Mouse (Mus musculus): Measurements from ENCODE around the gene Amotl1. TPM values are rescaled to one million over a fixed set of nuclear protein-coding genes. Genes with fewer than 3 reads are reported as not detected.

Gene Amotl1
- polyA plus RNA-seq, 1 experiment = not detected

GRCm38 (mm10) chr9:14521695-14522094, 123.2 kb downstream of the Amotl1 start:
- Histone ChIP-seq H3K4me1 (ENCODE audit: control insufficient read depth, insufficient read depth, low read length) (no peaks in the 10 kb centered on the region), H3K4me3 (ENCODE audit: insufficient read depth, low read depth, low read length) (no peak overlapping the region), H3K27ac (ENCODE audit: insufficient read depth, low read depth, low read length) (no peak overlapping the region)
- 70% methylated on average over 2 of the region's 2 CpGs for WGBS
- TF ChIP-seq CTCF (IDR thresholded peaks at IDR 0.05; ENCODE audit: insufficient read depth, low read depth, low read length) (no peak), POLR2A (IDR thresholded peaks at IDR 0.05; ENCODE audit: insufficient read depth, low read depth, low read length) (no peak)

DNA sequence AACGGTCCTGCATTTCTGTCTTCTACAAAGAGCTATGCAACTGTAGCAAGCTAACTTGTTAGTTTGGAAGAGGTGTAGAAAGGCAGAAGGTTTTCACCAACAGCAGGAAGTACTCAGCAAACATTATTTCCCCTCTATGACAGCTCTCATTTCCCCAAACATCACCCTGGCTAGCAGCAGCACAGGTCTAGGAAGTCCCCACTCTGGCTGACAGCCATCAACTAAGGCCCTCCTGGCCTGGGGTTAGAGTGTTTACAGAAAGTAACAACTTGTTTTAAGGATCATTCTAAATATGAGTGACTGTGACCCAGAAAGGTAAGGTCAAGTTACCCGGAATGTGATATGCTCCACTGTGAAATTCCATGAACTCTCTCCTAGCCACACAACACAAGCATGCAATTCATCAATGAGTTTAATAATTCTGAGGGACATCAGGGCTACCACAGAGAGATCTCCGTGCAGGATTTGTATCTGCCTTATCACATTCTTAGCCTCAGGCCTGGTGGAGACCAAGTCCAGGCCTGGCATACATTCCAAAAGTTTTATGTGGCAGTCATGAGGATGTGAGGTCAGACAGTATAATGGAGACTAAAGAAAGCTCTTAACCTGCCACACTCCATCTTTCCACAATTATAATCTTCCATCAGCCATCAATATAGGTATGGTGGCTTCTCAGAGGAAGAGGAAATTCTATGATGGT, 123.7 kb downstream of the Amotl1 start:
- 78% methylated on average over 3 of the region's 3 CpGs for WGBS
- Histone ChIP-seq H3K4me1 (ENCODE audit: control insufficient read depth, insufficient read depth, low read length) (no peaks in the 10 kb centered on the region), H3K4me3 (ENCODE audit: insufficient read depth, low read depth, low read length) (no peak overlapping the region), H3K27ac (ENCODE audit: insufficient read depth, low read depth, low read length) (no peak overlapping the region)
- TF ChIP-seq POLR2A (IDR thresholded peaks at IDR 0.05; ENCODE audit: insufficient read depth, low read depth, low read length) (no peak), CTCF (IDR thresholded peaks at IDR 0.05; ENCODE audit: insufficient read depth, low read depth, low read length) (no peak)

GRCm38 (mm10) chr9:14518105-14518504, 126.8 kb downstream of the Amotl1 start:
- no peaks in the 10 kb centered on the region for H3K4me1 ChIP-seq (ENCODE audit: control insufficient read depth, insufficient read depth, low read length)
- no peak overlapping the region for H3K4me3 ChIP-seq (ENCODE audit: insufficient read depth, low read depth, low read length)
- no peak overlapping the region for H3K27ac ChIP-seq (ENCODE audit: insufficient read depth, low read depth, low read length)
- no peak for TF ChIP-seq CTCF (IDR thresholded peaks at IDR 0.05; ENCODE audit: insufficient read depth, low read depth, low read length)
- no peak for TF ChIP-seq POLR2A (IDR thresholded peaks at IDR 0.05; ENCODE audit: insufficient read depth, low read depth, low read length)
- 79% methylated on average over 3 of the region's 3 CpGs for WGBS

GRCm38 (mm10) chr9:14517296-14517695, 127.6 kb downstream of the Amotl1 start:
- Histone ChIP-seq H3K4me3 (ENCODE audit: insufficient read depth, low read depth, low read length) (no peak overlapping the region), H3K4me1 (ENCODE audit: control insufficient read depth, insufficient read depth, low read length) (no peaks in the 10 kb centered on the region), H3K27ac (ENCODE audit: insufficient read depth, low read depth, low read length) (no peak overlapping the region)
- WGBS = 26% methylated on average over 1 of the region's 1 CpGs
- no peak for TF ChIP-seq POLR2A (IDR thresholded peaks at IDR 0.05; ENCODE audit: insufficient read depth, low read depth, low read length)
- TF ChIP-seq CTCF (IDR thresholded peaks at IDR 0.05; ENCODE audit: insufficient read depth, low read depth, low read length) = no peak

- WGBS = 68% methylated on average over 9 of the region's 9 CpGs
- no peak for TF ChIP-seq CTCF (IDR thresholded peaks at IDR 0.05; ENCODE audit: insufficient read depth, low read depth, low read length)
- no peak for TF ChIP-seq POLR2A (IDR thresholded peaks at IDR 0.05; ENCODE audit: insufficient read depth, low read depth, low read length)
- Histone ChIP-seq H3K4me1 (ENCODE audit: control insufficient read depth, insufficient read depth, low read length) (no peaks in the 10 kb centered on the region), H3K27ac (ENCODE audit: insufficient read depth, low read depth, low read length) (no peak overlapping the region), H3K4me3 (ENCODE audit: insufficient read depth, low read depth, low read length) (no peak overlapping the region)
Measured at GRCm38 (mm10) chr9:14512633-14513445, 132.0 kb downstream of the Amotl1 start.

DNA sequence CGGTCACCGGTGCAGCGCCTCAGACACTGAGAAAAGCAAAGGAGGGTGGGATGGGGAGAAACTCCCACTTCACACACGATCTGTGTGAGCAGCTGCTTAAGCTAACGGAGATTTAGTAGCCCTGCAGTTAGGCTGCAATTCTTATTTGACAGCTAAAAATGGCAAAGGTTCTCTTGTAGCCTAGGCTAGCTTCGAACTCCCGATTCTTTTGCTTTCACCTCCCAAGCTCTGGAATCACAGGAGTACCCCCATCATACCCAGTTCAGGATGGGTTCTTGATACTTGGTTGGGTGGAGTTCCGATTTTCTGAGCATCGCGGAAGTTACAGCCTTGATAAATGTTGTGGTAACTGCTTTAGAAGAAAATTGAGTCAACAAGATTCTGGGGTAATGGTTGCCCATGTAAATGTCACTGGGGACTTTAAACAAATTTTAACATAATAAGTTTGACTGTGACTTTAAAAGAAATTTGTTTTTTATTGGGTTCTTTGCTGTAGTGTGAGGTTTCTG, 143.9 kb downstream of the Amotl1 start:
- Histone ChIP-seq H3K27ac (ENCODE audit: insufficient read depth, low read depth, low read length) (0 out of 2 replicates have a peak overlapping the region, but pooled peaks have one; percentile 1), H3K4me1 (ENCODE audit: control insufficient read depth, insufficient read depth, low read length) (peaks cover 2% of the 10 kb centered on the region; the same call in 1 of the 2 replicates), H3K4me3 (ENCODE audit: insufficient read depth, low read depth, low read length) (peak overlapping the region; percentile 93)
- WGBS = 4% methylated on average over 10 of the region's 10 CpGs
- no peak for TF ChIP-seq POLR2A (IDR thresholded peaks at IDR 0.05; ENCODE audit: insufficient read depth, low read depth, low read length)
- TF ChIP-seq CTCF (IDR thresholded peaks at IDR 0.05; ENCODE audit: insufficient read depth, low read depth, low read length) = no peak

- peak within 1 kb of the TSS; percentile 93 for H3K4me3 ChIP-seq (ENCODE audit: insufficient read depth, low read depth, low read length)
- peak within 1 kb of the TSS; percentile 28; the same call in 1 of the 2 replicates for H3K27ac ChIP-seq (ENCODE audit: insufficient read depth, low read depth, low read length)
- WGBS = under 1% methylated on average over 59 of the region's 59 CpGs
- TF ChIP-seq CTCF (IDR thresholded peaks at IDR 0.05; ENCODE audit: insufficient read depth, low read depth, low read length) = no peak
- peak; percentile 67 for TF ChIP-seq POLR2A (IDR thresholded peaks at IDR 0.05; ENCODE audit: insufficient read depth, low read depth, low read length)
- H3K4me1 ChIP-seq (ENCODE audit: control insufficient read depth, insufficient read depth, low read length) = peaks cover 2% of the 10 kb centered on the region; the same call in 1 of the 2 replicates
Measured at GRCm38 (mm10) chr9:14500023-14500915, 144.6 kb downstream of the Amotl1 start, which contains the start of the genes Kdm4d and Cwc15. TSS of gene Kdm4d (minus strand) at chr9:14500482. TSS of gene Cwc15 (plus strand) at chr9:14500617.
